Mouse (Mus musculus): ENCODE measurements at regions not wholly inside any gene's neighbourhood (a gene's known extent, or its start where the extent isn't known, plus 50 kb on each side); places are given as distances from the start of the nearest gene placed in this dataset.
A peak's percentile ranks its signal among the peaks of the same experiment; 100 is the strongest.

- no peak for DNase-seq (ENCODE audit: extremely low spot score, low read depth, low spot score)
Measured at GRCm38 (mm10) chr10:68842023-68842735, 118.7 kb downstream of the Tmem26 start.

- DNase-seq (ENCODE audit: extremely low spot score, low read depth, low spot score) = no peak
Measured at GRCm38 (mm10) chr10:68844066-68844465, 120.6 kb downstream of the Tmem26 start.

- DNase-seq (ENCODE audit: extremely low spot score, low read depth, low spot score) = no peak
Measured at GRCm38 (mm10) chr10:68844596-68844995, 121.2 kb downstream of the Tmem26 start.

- no peak for DNase-seq (ENCODE audit: extremely low spot score, low read depth, low spot score)
Measured at GRCm38 (mm10) chr10:68851153-68851552, 127.7 kb downstream of the Tmem26 start.

GRCm38 (mm10) chr10:68855934-68856891 lies 132.8 kb downstream of the Tmem26 start:
- no peak for DNase-seq (ENCODE audit: extremely low spot score, low read depth, low spot score)

GRCm38 (mm10) chr10:68864606-68865378 lies 141.3 kb downstream of the Tmem26 start:
- no peak for DNase-seq (ENCODE audit: extremely low spot score, low read depth, low spot score)

GRCm38 (mm10) chr10:68865776-68866175 lies 142.3 kb downstream of the Tmem26 start:
- DNase-seq (ENCODE audit: extremely low spot score, low read depth, low spot score) = no peak

- DNase-seq (ENCODE audit: extremely low spot score, low read depth, low spot score) = no peak
Measured at GRCm38 (mm10) chr10:68867361-68867760, 143.9 kb downstream of the Tmem26 start.

- no peak for DNase-seq (ENCODE audit: extremely low spot score, low read depth, low spot score)
Measured at GRCm38 (mm10) chr10:68872102-68872501, 148.7 kb downstream of the Tmem26 start.

GRCm38 (mm10) chr10:68875641-68876040 lies 152.2 kb downstream of the Tmem26 start:
- no peak for DNase-seq (ENCODE audit: extremely low spot score, low read depth, low spot score)

- DNase-seq (ENCODE audit: extremely low spot score, low read depth, low spot score) = no peak
Measured at GRCm38 (mm10) chr10:68893100-68893841, 169.8 kb downstream of the Tmem26 start.

GRCm38 (mm10) chr10:68894121-68894520 lies 170.7 kb downstream of the Tmem26 start:
- no peak for DNase-seq (ENCODE audit: extremely low spot score, low read depth, low spot score)

GRCm38 (mm10) chr10:68897524-68897923 lies 174.1 kb downstream of the Tmem26 start:
- no peak for DNase-seq (ENCODE audit: extremely low spot score, low read depth, low spot score)

GRCm38 (mm10) chr10:68901168-68901567 lies 177.7 kb downstream of the Tmem26 start:
- no peak for DNase-seq (ENCODE audit: extremely low spot score, low read depth, low spot score)

- DNase-seq (ENCODE audit: extremely low spot score, low read depth, low spot score) = peak; percentile 18
Measured at GRCm38 (mm10) chr10:68902670-68903069, 179.2 kb downstream of the Tmem26 start.

GRCm38 (mm10) chr10:68904337-68904736 lies 180.9 kb downstream of the Tmem26 start:
- DNase-seq (ENCODE audit: extremely low spot score, low read depth, low spot score) = no peak

GRCm38 (mm10) chr10:68908236-68908635 lies 184.8 kb downstream of the Tmem26 start:
- peak; percentile 52 for DNase-seq (ENCODE audit: extremely low spot score, low read depth, low spot score)

GRCm38 (mm10) chr10:68909018-68909417 lies 185.6 kb downstream of the Tmem26 start:
- no peak for DNase-seq (ENCODE audit: extremely low spot score, low read depth, low spot score)

GRCm38 (mm10) chr10:68916147-68916546 lies 192.7 kb downstream of the Tmem26 start:
- DNase-seq (ENCODE audit: extremely low spot score, low read depth, low spot score) = no peak

- DNase-seq (ENCODE audit: extremely low spot score, low read depth, low spot score) = no peak
Measured at GRCm38 (mm10) chr10:68935843-68936242, 212.4 kb downstream of the Tmem26 start.
